Mouse (Mus musculus) CH12.LX (cell line): ENCODE measurements at regions not wholly inside any gene's neighbourhood (a gene's known extent, or its start where the extent isn't known, plus 50 kb on each side); places are given as distances from the start of the nearest gene placed in this dataset.

Experiments
- DNase-seq: peaks from one replicate; pipeline ENCODE4 v3.0.0-alpha.2; 2013; ENCODE audit errors: extremely low read depth
- H3K27ac ChIP-seq: 2 replicates; pipeline ENCODE4 v1.5.1; 2012; ENCODE audit warnings: low read depth, mild to moderate bottlenecking, control low read depth, moderate library complexity; ENCODE audit not compliant: insufficient read depth
- H3K27me3 ChIP-seq: replicated peaks from 2 replicates; pipeline ENCODE3; 2012; ENCODE audit warnings: inconsistent platforms
- H3K36me3 ChIP-seq, 2 experiments: replicated peaks in 1 of 2; 2 replicates each; pipeline versions ENCODE3 to v1.6.1; 2012; ENCODE audit warnings: inconsistent platforms in 1 of 2, low read length in 1 of 2, mild to moderate bottlenecking in 1 of 2, mixed read lengths in 1 of 2, moderate library complexity in 1 of 2; ENCODE audit not compliant: control insufficient read depth in 1 of 2, insufficient read depth in 1 of 2
- H3K4me1 ChIP-seq, 2 experiments: 2 replicates each; pipeline ENCODE4 v1.6.1; 2012; ENCODE audit warnings: inconsistent platforms in 1 of 2, moderate library complexity in 1 of 2; ENCODE audit not compliant: insufficient read depth in 2 of 2, control insufficient read depth in 1 of 2
- H3K4me2 ChIP-seq: 2 replicates; pipeline ENCODE4 v1.6.1; 2012; ENCODE audit warnings: low read depth, mild to moderate bottlenecking, control low read depth; ENCODE audit not compliant: poor library complexity, insufficient read depth, severe bottlenecking
- H3K4me3 ChIP-seq, 3 experiments: fragments of 150-350 bp in 1 of 3; sonication (generic) in 1 of 3; replicated peaks in 1 of 3; 2 replicates each; pipeline versions ENCODE3 to v1.5.1; 2011 to 2012; ENCODE audit warnings: low read depth in 2 of 3, low read length in 2 of 3, mild to moderate bottlenecking in 2 of 3, moderate library complexity in 2 of 3, control low read depth in 1 of 3, improper control_type of control experiment in 1 of 3, inconsistent platforms in 1 of 3, mixed read lengths in 1 of 3; ENCODE audit not compliant: poor library complexity in 1 of 3
- H3K79me2 ChIP-seq: replicated peaks from 2 replicates; pipeline ENCODE4 v1.6.1; 2012; ENCODE audit warnings: mild to moderate bottlenecking, moderate library complexity; ENCODE audit not compliant: control insufficient read depth, poor library complexity, insufficient read depth, severe bottlenecking; ENCODE audit errors: extremely low read depth
- H3K9ac ChIP-seq: 2 replicates; pipeline ENCODE4 v1.6.1; 2012; ENCODE audit warnings: low read depth, mild to moderate bottlenecking, control low read depth, moderate library complexity; ENCODE audit not compliant: insufficient read depth
- H3K9me3 ChIP-seq: replicated peaks from 2 replicates; pipeline ENCODE3; 2012; ENCODE audit warnings: low read length, inconsistent platforms, mixed read lengths
- CHD1 ChIP-seq: IDR thresholded peaks from 2 replicates; pipeline ENCODE4 v1.6.1; 2012; ENCODE audit warnings: low read depth, low read length, improper control_type of control experiment, inconsistent platforms
- E2F4 ChIP-seq: IDR thresholded peaks from 2 replicates; pipeline ENCODE4 v1.6.1; 2011; ENCODE audit warnings: low read depth, low read length, improper control_type of control experiment; ENCODE audit not compliant: insufficient replicate concordance
- ETS1 ChIP-seq: conservative IDR thresholded peaks from 2 replicates; pipeline ENCODE4 v1.6.1; 2012; ENCODE audit warnings: low read depth, mild to moderate bottlenecking, inconsistent platforms, low read length, improper control_type of control experiment, moderate library complexity
- GABPA ChIP-seq: IDR thresholded peaks from 2 replicates; pipeline ENCODE4 v1.6.1; 2012; ENCODE audit warnings: low read depth, low read length, improper control_type of control experiment, inconsistent platforms; ENCODE audit not compliant: insufficient replicate concordance
- JUND ChIP-seq: conservative IDR thresholded peaks from 2 replicates; pipeline ENCODE4 v1.6.1; 2011; ENCODE audit warnings: low read depth, low read length, improper control_type of control experiment
- KAT2A ChIP-seq: IDR thresholded peaks from 2 replicates; pipeline ENCODE4 v1.6.1; 2012; ENCODE audit warnings: low read length, improper control_type of control experiment, inconsistent platforms; ENCODE audit not compliant: insufficient replicate concordance
- MAZ ChIP-seq: IDR thresholded peaks from 2 replicates; pipeline ENCODE4 v1.6.1; 2012; ENCODE audit warnings: low read depth, mild to moderate bottlenecking, inconsistent platforms, low read length, improper control_type of control experiment, moderate library complexity
- MXI1 ChIP-seq: IDR thresholded peaks from 2 replicates; pipeline ENCODE4 v1.6.1; 2011; ENCODE audit warnings: mild to moderate bottlenecking, low read depth, low read length, improper control_type of control experiment
- NELFE ChIP-seq: IDR thresholded peaks from 2 replicates; pipeline ENCODE4 v1.6.1; 2011; ENCODE audit warnings: low read depth, low read length, improper control_type of control experiment
- PAX5 ChIP-seq: IDR thresholded peaks from 2 replicates; pipeline ENCODE4 v1.6.1; 2012; ENCODE audit warnings: low read length, inconsistent platforms, mixed read lengths
- POLR2A ChIP-seq: IDR thresholded peaks from 2 replicates; pipeline ENCODE4 v1.6.1; 2011; ENCODE audit warnings: low read depth, mild to moderate bottlenecking, improper control_type of control experiment, low read length
- RCOR1 ChIP-seq: conservative IDR thresholded peaks from 2 replicates; pipeline ENCODE4 v1.6.1; 2012; ENCODE audit warnings: low read depth, mild to moderate bottlenecking, inconsistent platforms, low read length, improper control_type of control experiment
- TBP ChIP-seq: conservative IDR thresholded peaks from 2 replicates; pipeline ENCODE4 v1.6.1; 2011; ENCODE audit warnings: low read depth, low read length, improper control_type of control experiment
- TCF12 ChIP-seq: IDR thresholded peaks from 2 replicates; pipeline ENCODE4 v1.6.1; 2014; ENCODE audit warnings: low read depth, mild to moderate bottlenecking, inconsistent platforms, low read length, improper control_type of control experiment
- UBTF ChIP-seq: IDR thresholded peaks from 2 replicates; pipeline ENCODE4 v1.6.1; 2012; ENCODE audit warnings: low read depth, mild to moderate bottlenecking, inconsistent platforms, low read length, improper control_type of control experiment, moderate library complexity
- ZC3H11A ChIP-seq: IDR thresholded peaks from 2 replicates; pipeline ENCODE4 v1.6.1; 2012; ENCODE audit warnings: low read depth, mild to moderate bottlenecking, inconsistent platforms, low read length, improper control_type of control experiment
- ZMIZ1 ChIP-seq: IDR thresholded peaks from 2 replicates; pipeline ENCODE4 v1.6.1; 2012; ENCODE audit warnings: low read depth, mild to moderate bottlenecking, inconsistent platforms, low read length, improper control_type of control experiment
- ZNF384 ChIP-seq: IDR thresholded peaks from 2 replicates; pipeline ENCODE4 v1.6.1; 2012; ENCODE audit warnings: low read depth, low read length, improper control_type of control experiment, inconsistent platforms
- dilution Hi-C: fragments of 300-500 bp; cut with MboI; formaldehyde crosslinking; loops from 2 replicates; pipeline ENCODE4 v1.14.3; 2020; ENCODE audit warnings: low sequenced_read_pairs; ENCODE audit not compliant: extremely low pct_unique_long_range_greater_than_20kb, extremely low pct_ligation_motif_present
- in situ Hi-C: fragments of 300-500 bp; cut with MboI; formaldehyde crosslinking; loops from 3 replicates; pipeline ENCODE4 v1.14.3; 2019; ENCODE audit warnings: low sequenced_read_pairs, low pct_ligation_motif_present, low pct_unique_long_range_greater_than_20kb, mixed read lengths

DNA sequence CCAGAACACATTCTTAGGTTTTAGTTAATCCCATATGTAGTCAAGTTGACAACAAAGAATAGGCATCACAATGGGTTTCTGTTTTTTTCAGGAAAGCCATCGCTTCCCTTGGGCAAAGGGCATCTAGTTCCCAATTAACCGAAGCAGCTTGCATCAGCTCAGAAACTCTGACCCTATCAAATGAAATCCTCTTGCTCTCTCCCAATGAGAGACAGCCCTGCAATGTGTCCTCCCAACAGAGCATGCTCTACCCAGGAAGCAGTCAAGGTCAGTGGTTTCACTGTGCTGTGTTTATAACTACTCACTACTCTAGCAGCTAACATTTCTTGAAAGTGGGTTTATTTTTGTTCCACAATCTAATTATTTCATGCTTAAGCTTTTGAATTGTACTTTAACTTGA is 58.0 kb upstream of the Mycbp2 start:
- TF ChIP-seq TCF12: no peak
- TF ChIP-seq E2F4: no peak
- TF ChIP-seq, all 38 proteins: peak for 0
- no peaks in the 10 kb centered on the region for H3K79me2 ChIP-seq
- H3K4me2 ChIP-seq: no peak overlapping the region
- in situ Hi-C loops (no loop called here), dilution Hi-C loops (no loop called here)
- H3K27ac ChIP-seq: no peak overlapping the region
- H3K4me3 ChIP-seq: no peak overlapping the region
- DNase-seq: no peak
- no peaks in the 10 kb centered on the region for H3K27me3 ChIP-seq
- no peaks in the 10 kb centered on the region for H3K9me3 ChIP-seq
- H3K9ac ChIP-seq: no peak overlapping the region
- H3K36me3 ChIP-seq: no peaks in the 10 kb centered on the region
- peaks cover 0 to 2% of the 10 kb centered on the region in 2 experiments; a peak in 1 of 4 replicates for H3K4me1 ChIP-seq

DNA sequence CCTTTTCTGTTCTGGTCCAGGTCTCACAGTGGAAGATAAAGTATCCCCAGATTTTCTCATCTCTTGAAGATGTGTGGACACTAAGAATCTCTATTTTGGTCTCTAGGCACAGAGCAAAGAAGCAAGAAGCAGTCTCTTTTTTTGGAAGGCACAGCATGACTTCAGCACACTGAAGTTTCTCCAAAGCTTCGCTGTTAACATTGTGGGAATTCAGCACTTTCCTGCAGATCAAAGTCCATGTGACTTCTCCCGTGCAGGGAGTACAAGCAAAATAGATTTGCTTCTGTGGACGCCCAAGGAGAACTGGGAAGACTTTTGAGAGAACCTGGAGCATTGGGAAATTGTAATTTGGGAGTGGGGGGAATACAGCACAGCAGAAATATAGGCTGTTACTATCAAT is 56.4 kb upstream of the Mycbp2 start:
- Histone ChIP-seq H3K27me3 (no peaks in the 10 kb centered on the region), H3K4me1 (peaks cover 0 to 2% of the 10 kb centered on the region in 2 experiments; a peak in 1 of 4 replicates), H3K4me3 (no peak overlapping the region), H3K27ac (no peak overlapping the region), H3K4me2 (no peak overlapping the region), H3K36me3 (no peaks in the 10 kb centered on the region), H3K9me3 (no peaks in the 10 kb centered on the region), H3K79me2 (no peaks in the 10 kb centered on the region), H3K9ac (no peak overlapping the region)
- no peak for DNase-seq
- in situ Hi-C loops (no loop called here), dilution Hi-C loops (no loop called here)
- TF ChIP-seq PAX5 (no peak), KAT2A (no peak), MAZ (no peak), MXI1 (no peak), POLR2A (no peak), ETS1 (no peak), ZNF384 (no peak), E2F4 (no peak), ZC3H11A (no peak), RCOR1 (no peak), UBTF (no peak), NELFE (no peak), CHD1 (no peak), ZMIZ1 (no peak), TBP (no peak), GABPA (no peak), JUND (no peak)
